Mouse (Mus musculus) granulocyte monocyte progenitor cell, adult 5-6 weeks (primary cell): ENCODE results near the gene Gm30302. TPM values are rescaled to one million over a fixed set of nuclear protein-coding genes. Genes with fewer than 3 reads are reported as not detected.

Source experiments
- ATAC-seq: replicated peaks from 2 replicates; pipeline ENCODE4 v1.8.0; 2016; ENCODE audit warnings: mild to moderate bottlenecking, moderate TSS enrichment, inconsistent platforms; ENCODE audit not compliant: poor library complexity, severe bottlenecking
- total RNA-seq, 2 experiments: library from RNA; stranded (forward) in 1 of 2; stranded (reverse) in 1 of 2; fragments of 200-712, 200-1000 nt in 1 of 2; fragments of >200 nt in 1 of 2; fragmentation: Nextera tagmentation in 1 of 2; gene quantifications; 2 replicates each; pipeline ENCODE4 v1.2.3; 2014 to 2017

The Gm30302 gene
- total RNA-seq, 2 experiments from 2014 or later, result not detected

- no peak for ATAC-seq
These were observed 57.3 kb downstream of the Gm30302 start for GRCm38 (mm10) chr13:49741285-49742040.

GRCm38 (mm10) chr13:49738011-49738410 lies 60.8 kb downstream of the Gm30302 start:
- no peak for ATAC-seq

- ATAC-seq, result no peak
These were observed 62.4 kb downstream of the Gm30302 start for GRCm38 (mm10) chr13:49736430-49736829.

Other genes with a start within 250 kb of the Gm30302 start
- not detected in 2 replicates for gene Omd, start 216.5 kb downstream of the Gm30302 start, total RNA-seq (2014; fragmentation: Nextera tagmentation)
- not detected in 2 replicates for gene Omd, start 216.5 kb downstream of the Gm30302 start, total RNA-seq (2017)
- gene Ogn, start 191.0 kb downstream of the Gm30302 start, total RNA-seq (2014; fragmentation: Nextera tagmentation), result not detected in 2 replicates
- 0.56 TPM in 1 of 2 replicates, not detected in the other for gene Ogn, start 191.0 kb downstream of the Gm30302 start, total RNA-seq (2017)
- gene Cenpp, start 146.2 kb downstream of the Gm30302 start, total RNA-seq (2014; fragmentation: Nextera tagmentation), result 23.0 and 27.6 TPM in 2 replicates
- gene Cenpp, start 146.2 kb downstream of the Gm30302 start, total RNA-seq (2017), result 41.8 and 46.5 TPM in 2 replicates
- 37.6 and 37.7 TPM in 2 replicates for gene Nol8, start 145.9 kb downstream of the Gm30302 start, total RNA-seq (2014; fragmentation: Nextera tagmentation)
- gene Nol8, start 145.9 kb downstream of the Gm30302 start, total RNA-seq (2017), result 45.2 and 48.8 TPM in 2 replicates
- 72.0 and 84.6 TPM in 2 replicates for gene Iars, start 116.9 kb downstream of the Gm30302 start, total RNA-seq (2014; fragmentation: Nextera tagmentation)
- gene Iars, start 116.9 kb downstream of the Gm30302 start, total RNA-seq (2017), result 66.2 and 72.0 TPM in 2 replicates